Mouse (Mus musculus): ENCODE data around the gene Jazf1.

DNA sequence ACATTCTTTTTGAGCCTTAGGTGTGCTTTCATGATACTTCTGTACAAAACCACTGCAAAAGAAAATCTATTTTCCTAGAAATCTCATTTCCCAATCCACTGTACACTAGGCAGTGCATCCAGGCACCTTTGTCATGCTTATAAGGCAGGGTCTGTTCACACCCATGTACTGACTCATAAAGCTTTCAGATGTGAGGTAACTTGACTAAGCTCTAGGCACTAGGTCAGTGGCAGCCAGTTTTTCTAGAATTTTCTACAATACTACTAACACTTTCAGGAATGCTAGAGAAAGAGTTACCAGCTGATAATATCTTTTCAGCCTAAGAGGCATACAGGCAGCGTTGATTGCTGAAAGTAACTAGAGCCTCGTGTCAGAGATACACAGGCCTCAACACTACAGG, 62.9 kb downstream of the Jazf1 start:
- no peak for TF ChIP-seq CTCF (IDR thresholded peaks at IDR 0.05; ENCODE audit: low read depth)
- TF ChIP-seq EP300 (IDR thresholded peaks at IDR 0.05; ENCODE audit: low read depth): no peak

All from liver, embryonic 14.5 days (tissue).